Mouse (Mus musculus): Measurements from ENCODE around the gene Ccin. TPM values are rescaled to one million over a fixed set of nuclear protein-coding genes. Genes with fewer than 3 reads are reported as not detected.

Gene Ccin
- polyA plus RNA-seq, 1 experiment, result 323 TPM

DNA sequence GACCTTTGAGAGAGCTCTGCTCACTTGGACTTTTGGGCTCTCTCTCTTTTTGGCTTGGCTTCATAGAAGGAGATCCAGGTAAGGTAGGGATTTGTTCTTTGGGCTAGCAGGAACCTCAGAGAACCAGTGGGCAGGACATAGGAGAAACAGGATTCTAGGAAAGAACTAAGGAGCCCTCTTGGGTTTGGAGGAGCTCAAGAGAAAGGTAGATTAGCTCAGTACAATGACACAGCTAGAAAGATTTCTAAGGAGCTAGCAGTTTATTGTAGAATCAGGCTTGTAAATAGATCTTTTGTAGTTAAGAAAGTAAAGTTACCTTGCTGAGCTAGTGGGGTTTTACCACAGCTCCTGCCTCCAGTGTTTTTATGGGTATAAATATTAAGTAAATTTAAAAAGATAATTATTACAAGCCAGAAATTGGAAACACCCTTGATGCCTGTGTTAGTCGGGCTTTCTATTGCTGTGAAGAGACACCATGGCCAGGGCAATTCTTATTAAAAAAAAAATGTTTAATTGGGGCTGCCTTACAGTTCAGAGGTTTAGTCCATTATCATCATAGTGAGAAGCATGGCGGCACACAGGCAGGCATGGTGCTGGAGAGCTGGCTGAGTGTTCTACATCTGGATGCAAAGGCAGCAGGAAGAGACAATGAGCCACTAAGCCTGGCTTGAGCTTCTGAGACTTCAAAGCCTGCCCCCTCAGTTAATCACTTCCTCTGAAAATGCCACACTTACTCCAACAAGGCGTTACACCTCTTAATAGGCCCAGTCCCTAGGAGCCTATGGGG lies 21.5 kb downstream of the Ccin start:
- TF ChIP-seq CTCF (IDR thresholded peaks at IDR 0.05; ENCODE audit: control insufficient read depth, insufficient read depth, insufficient replicate concordance, low read depth, low read length) (no peak), POLR2A (IDR thresholded peaks at IDR 0.05; ENCODE audit: control insufficient read depth, low read depth, low read length) (no peak)
- no peak overlapping the region for H3K27ac ChIP-seq (ENCODE audit: control insufficient read depth, insufficient read depth, low read depth, low read length)
- no peaks in the 10 kb centered on the region for H3K27me3 ChIP-seq (ENCODE audit: control insufficient read depth, insufficient read depth, low read length)
- no peak overlapping the region for H3K4me3 ChIP-seq (ENCODE audit: control insufficient read depth, low read depth, low read length)
- H3K36me3 ChIP-seq (ENCODE audit: control insufficient read depth, insufficient read depth, low read length), result no peaks in the 10 kb centered on the region
- no peaks in the 10 kb centered on the region for H3K4me1 ChIP-seq (ENCODE audit: control insufficient read depth, insufficient read depth, low read length)

DNA sequence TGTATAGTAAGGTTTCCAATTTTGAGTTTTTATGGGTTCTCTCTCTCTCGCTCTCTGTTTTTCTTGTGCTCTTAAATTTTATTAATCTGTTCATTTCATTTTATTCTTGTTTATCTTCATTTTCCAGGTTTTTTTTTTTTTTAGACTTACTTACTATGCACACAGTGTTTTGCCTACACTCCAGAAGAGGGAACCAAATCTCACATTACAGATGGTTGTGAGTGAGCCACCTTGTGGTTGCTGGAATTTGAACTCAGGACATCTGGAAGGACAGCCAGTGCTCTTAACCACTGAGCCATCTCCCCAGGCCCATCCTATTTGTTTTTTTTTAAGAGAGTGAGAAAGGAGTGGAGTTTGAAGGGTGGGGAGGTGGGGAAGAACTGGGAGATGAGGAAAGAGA lies 26.9 kb downstream of the Ccin start:
- Histone ChIP-seq H3K27ac (ENCODE audit: control insufficient read depth, insufficient read depth, low read depth, low read length) (no peak overlapping the region), H3K4me3 (ENCODE audit: control insufficient read depth, low read depth, low read length) (no peak overlapping the region)
- TF ChIP-seq POLR2A (IDR thresholded peaks at IDR 0.05; ENCODE audit: control insufficient read depth, low read depth, low read length), result no peak
- TF ChIP-seq CTCF (IDR thresholded peaks at IDR 0.05; ENCODE audit: control insufficient read depth, insufficient read depth, insufficient replicate concordance, low read depth, low read length), result no peak

DNA sequence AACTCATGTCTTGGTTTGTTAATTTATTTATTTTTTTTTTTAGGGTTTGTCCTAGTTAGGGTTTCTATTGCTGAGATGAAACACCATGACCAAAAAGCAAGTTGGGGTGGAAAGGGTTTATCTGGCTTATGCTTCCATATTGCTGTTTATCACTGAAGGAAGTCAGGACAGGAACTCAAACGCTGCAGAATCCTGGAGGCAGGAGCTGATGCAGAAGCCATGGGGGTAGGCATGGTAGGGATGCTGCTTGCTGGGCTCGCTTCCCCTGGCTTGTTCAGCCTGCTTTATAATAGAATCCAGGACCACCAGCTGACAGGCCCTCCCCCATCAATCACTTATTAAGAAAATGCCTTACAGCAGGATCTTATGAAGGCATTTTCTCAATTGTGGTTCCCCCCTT lies 27.6 kb downstream of the Ccin start:
- Histone ChIP-seq H3K4me3 (ENCODE audit: control insufficient read depth, low read depth, low read length) (no peak overlapping the region), H3K27ac (ENCODE audit: control insufficient read depth, insufficient read depth, low read depth, low read length) (no peak overlapping the region), H3K27me3 (ENCODE audit: control insufficient read depth, insufficient read depth, low read length) (no peaks in the 10 kb centered on the region), H3K36me3 (ENCODE audit: control insufficient read depth, insufficient read depth, low read length) (no peaks in the 10 kb centered on the region), H3K4me1 (ENCODE audit: control insufficient read depth, insufficient read depth, low read length) (peaks cover 10% of the 10 kb centered on the region)
- no peak for TF ChIP-seq CTCF (IDR thresholded peaks at IDR 0.05; ENCODE audit: control insufficient read depth, insufficient read depth, insufficient replicate concordance, low read depth, low read length)

More for the DNA sequence above, 26.9 kb downstream of the Ccin start:
- H3K4me1 ChIP-seq (ENCODE audit: control insufficient read depth, insufficient read depth, low read length), result peaks cover 10% of the 10 kb centered on the region
- H3K36me3 ChIP-seq (ENCODE audit: control insufficient read depth, insufficient read depth, low read length), result no peaks in the 10 kb centered on the region
- no peaks in the 10 kb centered on the region for H3K27me3 ChIP-seq (ENCODE audit: control insufficient read depth, insufficient read depth, low read length)

DNA sequence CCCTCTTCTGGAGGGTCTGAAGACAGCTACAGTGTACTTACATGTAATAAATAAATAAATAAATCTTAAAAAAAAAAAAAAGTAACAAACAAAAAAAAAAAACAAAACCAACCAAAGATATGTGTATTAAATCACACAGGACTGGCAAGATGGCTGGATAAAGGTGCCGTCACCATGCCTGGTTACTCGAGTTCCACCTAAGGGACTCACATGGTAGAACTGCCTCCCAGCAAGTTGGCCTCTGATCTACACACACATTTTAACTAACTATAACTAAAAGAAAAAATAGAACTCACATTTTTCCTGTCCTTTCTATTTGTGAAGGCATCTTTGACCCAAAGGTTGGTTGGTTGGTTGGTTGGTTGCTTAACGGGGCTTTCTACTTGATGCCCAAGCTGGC lies 28.5 kb downstream of the Ccin start:
- no peaks in the 10 kb centered on the region for H3K36me3 ChIP-seq (ENCODE audit: control insufficient read depth, insufficient read depth, low read length)
- no peaks in the 10 kb centered on the region for H3K27me3 ChIP-seq (ENCODE audit: control insufficient read depth, insufficient read depth, low read length)
- H3K27ac ChIP-seq (ENCODE audit: control insufficient read depth, insufficient read depth, low read depth, low read length), result no peak overlapping the region
- peaks cover 10% of the 10 kb centered on the region for H3K4me1 ChIP-seq (ENCODE audit: control insufficient read depth, insufficient read depth, low read length)
- no peak for TF ChIP-seq CTCF (IDR thresholded peaks at IDR 0.05; ENCODE audit: control insufficient read depth, insufficient read depth, insufficient replicate concordance, low read depth, low read length)
- TF ChIP-seq POLR2A (IDR thresholded peaks at IDR 0.05; ENCODE audit: control insufficient read depth, low read depth, low read length), result no peak
- peak overlapping the region; percentile 99; the same call in 1 of the 2 replicates for H3K4me3 ChIP-seq (ENCODE audit: control insufficient read depth, low read depth, low read length)

DNA sequence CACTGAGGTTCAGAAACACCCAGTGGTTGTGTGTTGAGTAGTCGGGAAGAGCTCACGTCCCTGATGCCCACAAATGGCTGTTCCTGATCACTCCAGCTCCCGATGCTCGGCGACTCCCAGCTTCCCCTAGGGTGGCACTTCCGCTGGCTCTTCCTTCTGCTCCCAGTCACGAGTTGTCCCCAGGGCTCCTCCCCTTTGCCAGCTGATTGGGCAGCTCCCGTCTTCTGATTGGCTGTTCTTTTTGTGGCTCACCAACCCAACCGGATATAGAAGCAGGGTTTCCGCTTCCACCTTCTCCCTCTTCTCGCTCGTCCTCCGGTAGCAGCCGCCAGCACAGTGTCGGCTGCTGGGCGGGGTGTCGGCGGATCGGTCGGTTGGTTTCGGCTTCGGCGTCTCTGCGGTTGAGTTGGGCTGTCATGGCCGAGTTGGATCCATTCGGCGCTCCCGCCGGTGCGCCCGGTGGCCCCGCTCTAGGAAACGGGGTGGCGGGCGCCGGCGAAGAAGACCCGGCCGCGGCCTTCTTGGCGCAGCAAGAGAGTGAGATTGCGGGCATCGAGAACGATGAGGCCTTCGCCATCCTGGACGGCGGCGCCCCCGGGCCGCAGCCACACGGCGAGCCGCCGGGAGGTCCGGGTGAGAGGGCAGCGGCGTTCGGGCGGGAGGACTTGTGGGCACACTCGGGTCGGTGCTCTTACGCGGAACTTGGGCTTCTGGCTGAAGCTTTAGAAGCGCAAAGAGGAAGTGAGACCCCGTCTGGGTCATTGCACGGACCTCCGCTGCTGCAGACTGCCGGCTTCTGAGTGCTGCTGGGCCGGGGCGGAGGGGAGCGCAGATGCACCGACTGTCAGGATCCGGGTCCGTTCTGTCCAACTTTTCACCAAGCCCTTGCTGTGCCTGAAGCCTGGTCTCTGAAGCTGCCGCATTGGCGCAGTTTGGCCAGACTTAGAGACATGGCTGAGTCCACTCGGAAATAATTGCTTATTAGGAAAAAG lies 29.4 kb downstream of the Ccin start:
- H3K27me3 ChIP-seq (ENCODE audit: control insufficient read depth, insufficient read depth, low read length), result no peaks in the 10 kb centered on the region
- H3K4me3 ChIP-seq (ENCODE audit: control insufficient read depth, low read depth, low read length), result peak overlapping the region; percentile 99
- no peaks in the 10 kb centered on the region for H3K36me3 ChIP-seq (ENCODE audit: control insufficient read depth, insufficient read depth, low read length)
- TF ChIP-seq CTCF (IDR thresholded peaks at IDR 0.05; ENCODE audit: control insufficient read depth, insufficient read depth, insufficient replicate concordance, low read depth, low read length), result no peak
- peak; percentile 94 for TF ChIP-seq POLR2A (IDR thresholded peaks at IDR 0.05; ENCODE audit: control insufficient read depth, low read depth, low read length)
- peaks cover 10% of the 10 kb centered on the region for H3K4me1 ChIP-seq (ENCODE audit: control insufficient read depth, insufficient read depth, low read length)
- H3K27ac ChIP-seq (ENCODE audit: control insufficient read depth, insufficient read depth, low read depth, low read length), result peak overlapping the region; percentile 74

DNA sequence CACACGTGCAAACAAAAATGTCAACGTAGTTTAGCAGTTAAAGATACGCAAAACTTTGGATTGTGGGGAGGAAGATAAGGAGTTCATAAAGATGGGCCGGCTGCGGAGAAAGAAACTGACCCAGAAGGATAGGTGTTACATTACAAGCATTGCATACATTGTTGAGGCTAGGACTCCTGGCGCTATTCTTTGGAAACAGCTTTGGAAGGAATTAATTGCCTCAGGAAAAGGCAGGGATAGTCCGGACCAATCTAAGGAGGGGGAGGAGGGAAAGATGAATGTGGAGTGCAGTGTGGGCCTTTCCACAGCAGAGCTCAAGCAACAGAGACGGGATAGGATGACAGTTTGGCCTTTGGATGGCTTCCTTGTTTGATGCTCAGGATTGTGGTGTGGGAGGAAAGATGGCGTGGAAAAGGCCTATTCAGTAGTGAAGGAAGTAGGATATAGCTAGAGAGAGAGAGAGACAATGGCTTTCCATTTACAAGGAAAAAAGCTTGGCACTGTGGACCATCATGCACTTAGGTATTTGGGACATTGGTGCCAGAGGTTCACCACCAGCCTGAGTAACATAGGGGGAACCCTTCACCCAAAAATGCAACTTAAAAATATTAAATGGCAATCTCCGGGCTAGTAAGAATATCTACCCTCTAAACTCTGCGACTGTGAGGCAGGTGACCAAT lies 30.2 kb downstream of the Ccin start:
- no peak for TF ChIP-seq CTCF (IDR thresholded peaks at IDR 0.05; ENCODE audit: control insufficient read depth, insufficient read depth, insufficient replicate concordance, low read depth, low read length)
- TF ChIP-seq POLR2A (IDR thresholded peaks at IDR 0.05; ENCODE audit: control insufficient read depth, low read depth, low read length), result no peak
- peak overlapping the region; percentile 99 for H3K4me3 ChIP-seq (ENCODE audit: control insufficient read depth, low read depth, low read length)
- H3K36me3 ChIP-seq (ENCODE audit: control insufficient read depth, insufficient read depth, low read length), result no peaks in the 10 kb centered on the region
- H3K27ac ChIP-seq (ENCODE audit: control insufficient read depth, insufficient read depth, low read depth, low read length), result no peak overlapping the region
- H3K4me1 ChIP-seq (ENCODE audit: control insufficient read depth, insufficient read depth, low read length), result peaks cover 10% of the 10 kb centered on the region
- H3K27me3 ChIP-seq (ENCODE audit: control insufficient read depth, insufficient read depth, low read length), result no peaks in the 10 kb centered on the region
